Comparison of ENCODE assay signal across 19 mouse cellular contexts in the genomic region with DNA sequence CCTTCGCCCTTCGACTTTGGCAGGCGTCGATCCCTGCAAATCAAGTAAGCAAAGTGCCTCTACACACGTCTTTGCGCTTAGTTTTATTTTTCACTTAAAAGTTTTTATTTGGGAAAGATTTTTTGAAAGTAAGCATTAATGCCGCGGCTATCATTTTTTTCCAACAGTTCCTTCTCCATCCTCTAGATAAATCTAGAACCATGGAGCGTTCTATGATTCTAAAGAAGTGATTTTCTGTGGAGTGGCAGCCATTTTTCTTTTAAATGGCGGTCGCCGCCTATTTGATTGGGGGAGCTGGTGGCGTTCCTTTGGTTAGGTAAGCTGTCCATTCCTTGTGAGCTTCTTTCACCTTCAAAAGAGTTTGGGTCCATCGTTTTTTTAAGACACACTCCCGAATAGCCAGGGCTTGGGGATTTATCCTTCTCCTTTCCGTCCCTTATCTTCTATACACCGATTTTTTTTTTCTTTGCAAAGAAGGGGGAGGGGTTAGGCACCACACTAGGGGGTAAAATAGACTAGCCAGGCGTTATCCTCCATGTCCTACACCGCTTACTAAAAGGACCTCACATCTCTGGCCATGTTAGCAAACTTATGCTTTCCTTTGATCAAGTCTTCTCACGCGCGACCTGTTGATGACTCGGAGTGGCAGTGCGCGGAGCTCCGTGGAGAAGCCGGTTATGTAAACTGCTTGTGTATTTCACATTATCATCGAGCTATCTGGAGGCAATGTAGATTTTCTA. TPM values are rescaled to one million over a fixed set of nuclear protein-coding genes. Genes with fewer than 3 reads are reported as not detected.
DNase-seq lines count a peak whose midpoint lies in the region; ATAC-seq and TF ChIP-seq lines count a peak whose summit lies in the region.
"Had no signal": no experiment of that assay in that cellular context is flagged by ENCODE, and none has a peak within 500 bp of the region (broad histone marks: within the 10 kb centered on the region; RNA-seq: fewer than 3 reads in every experiment).

No protein-coding gene starts in this region.

- peaks cover 100% of the 10 kb centered on the region for H3K27me3 ChIP-seq in forebrain, embryonic 10.5 days (ENCODE audit: poor library complexity, severe bottlenecking)
- H3K27me3 ChIP-seq in forebrain, embryonic 13.5 days, result peaks cover 100% of the 10 kb centered on the region
- peaks cover 80% of the 10 kb centered on the region for H3K27me3 ChIP-seq in hindbrain, postnatal 0 days (ENCODE audit: insufficient read depth, low read length)
- peaks cover 66% of the 10 kb centered on the region for H3K27me3 ChIP-seq in neural tube, embryonic 11.5 days (ENCODE audit: control insufficient read depth, insufficient read depth, low read length)

- H3K4me3 ChIP-seq in forebrain, embryonic 10.5 days, result peak overlapping the region; percentile 33
- H3K4me3 ChIP-seq in forebrain, embryonic 13.5 days, result no peak overlapping the region
- peak overlapping the region; percentile 11; the same call in 1 of the 2 replicates for H3K4me3 ChIP-seq in hindbrain, postnatal 0 days (ENCODE audit: low read length)
- peak overlapping the region; percentile 21 for H3K4me3 ChIP-seq in neural tube, embryonic 11.5 days (ENCODE audit: low read depth, low read length)
- H3K4me3 ChIP-seq: heart, embryonic 10.5 days had no signal

- no peaks in the 10 kb centered on the region for H3K36me3 ChIP-seq in forebrain, embryonic 10.5 days (replicated peaks)
- H3K36me3 ChIP-seq in forebrain, embryonic 13.5 days (ENCODE audit: poor library complexity, severe bottlenecking), result no peaks in the 10 kb centered on the region
- H3K36me3 ChIP-seq in hindbrain, postnatal 0 days (ENCODE audit: insufficient read depth, low read length), result no peaks in the 10 kb centered on the region
- no peaks in the 10 kb centered on the region for H3K36me3 ChIP-seq in neural tube, embryonic 11.5 days (ENCODE audit: control insufficient read depth, insufficient read depth, low read length)
- H3K36me3 ChIP-seq: G1E; heart, embryonic 10.5 days had no signal

- peak; percentile 23 for DNase-seq in forebrain, embryonic 10.5 days (ENCODE audit: extremely low spot score, low spot score)
- DNase-seq in embryo, embryonic 10.5 days (ENCODE audit: low spot score), result peak; percentile 63
- DNase-seq in hindbrain, postnatal 0 days (ENCODE audit: low spot score), result no peak
- no peak for DNase-seq in neural tube, embryonic 11.5 days (ENCODE audit: low spot score)
- DNase-seq in adrenal gland, adult 8-10 months, result no peak
- no peak for DNase-seq in yolk sac, embryonic 10.5 days (ENCODE audit: low spot score)
- DNase-seq in frontal cortex, postnatal 14 days (ENCODE audit: low spot score in 2 of 2), result no peak
- DNase-seq: cerebellum, adult 9-11 months; kidney, postnatal 10 days; layer of hippocampus, postnatal 36 days had no signal

- H3K9me3 ChIP-seq in forebrain, embryonic 10.5 days, result no peaks in the 10 kb centered on the region
- no peaks in the 10 kb centered on the region for H3K9me3 ChIP-seq in forebrain, embryonic 13.5 days (replicated peaks)
- no peaks in the 10 kb centered on the region for H3K9me3 ChIP-seq in hindbrain, postnatal 0 days (ENCODE audit: low read length)
- no peaks in the 10 kb centered on the region for H3K9me3 ChIP-seq in neural tube, embryonic 11.5 days (ENCODE audit: control insufficient read depth, low read length)
- H3K9me3 ChIP-seq: G1E; heart, embryonic 10.5 days had no signal

- H3K9ac ChIP-seq in forebrain, embryonic 13.5 days, result no peak overlapping the region
- no peak overlapping the region for H3K9ac ChIP-seq in hindbrain, postnatal 0 days (replicated peaks; ENCODE audit: low read length)
- no peak overlapping the region for H3K9ac ChIP-seq in neural tube, embryonic 11.5 days (ENCODE audit: low read length)
- H3K9ac ChIP-seq: liver, embryonic 14.5 days had no signal

- ATAC-seq in forebrain, embryonic 13.5 days, result no peak
- ATAC-seq in hindbrain, postnatal 0 days, result no peak
- ATAC-seq in neural tube, embryonic 11.5 days (ENCODE audit: insufficient read depth, low FRiP score, low TSS enrichment), result no peak
- ATAC-seq: activated CD4-positive, CD25-positive, alpha-beta regulatory T cell, adult 4 months had no signal

- peak overlapping the region; percentile 60; the same call in 1 of the 2 replicates for H3K27ac ChIP-seq in forebrain, embryonic 10.5 days
- no peak overlapping the region for H3K27ac ChIP-seq in forebrain, embryonic 13.5 days
- no peak overlapping the region for H3K27ac ChIP-seq in hindbrain, postnatal 0 days
- no peak overlapping the region for H3K27ac ChIP-seq in neural tube, embryonic 11.5 days (ENCODE audit: low read depth, low read length)
- H3K27ac ChIP-seq: heart, embryonic 10.5 days; liver, embryonic 14.5 days had no signal

- no peak overlapping the region for H3K4me2 ChIP-seq in forebrain, embryonic 13.5 days
- H3K4me2 ChIP-seq in hindbrain, postnatal 0 days (ENCODE audit: low read depth, low read length), result peak overlapping the region; percentile 30
- peak overlapping the region; percentile 48 for H3K4me2 ChIP-seq in neural tube, embryonic 11.5 days (ENCODE audit: low read depth)

- H3K4me1 ChIP-seq in forebrain, embryonic 10.5 days, result peaks cover 80% of the 10 kb centered on the region
- H3K4me1 ChIP-seq in forebrain, embryonic 13.5 days, result peaks cover 43% of the 10 kb centered on the region
- H3K4me1 ChIP-seq in hindbrain, postnatal 0 days (ENCODE audit: insufficient read depth, low read length), result no peaks in the 10 kb centered on the region
- H3K4me1 ChIP-seq in neural tube, embryonic 11.5 days (ENCODE audit: control insufficient read depth, insufficient read depth, low read length), result peaks cover 33% of the 10 kb centered on the region

- no peak for TF ChIP-seq CTCF in hindbrain, postnatal 0 days (IDR thresholded peaks at IDR 0.05; ENCODE audit: low read depth)

- WGBS in forebrain, embryonic 10.5 days, result under 1% methylated on average over 28 of the region's 28 CpGs
- WGBS in forebrain, embryonic 13.5 days, result under 1% methylated on average over 28 of the region's 28 CpGs
- 4% methylated on average over 28 of the region's 28 CpGs for WGBS in hindbrain, postnatal 0 days
- WGBS in neural tube, embryonic 11.5 days, result under 1% methylated on average over 28 of the region's 28 CpGs

RNA-seq across cellular contexts. Expression of gene Foxb1, which starts 7.6 kb away (rescaled TPM):
- polyA plus RNA-seq in forebrain, embryonic 10.5 days (2016; fragmentation: Nextera tagmentation; extraction: Ambion mirVana), result 2.4 and 3.4 TPM in 2 replicates
- 1.6 and 3.2 TPM in 2 replicates for polyA plus RNA-seq in forebrain, embryonic 13.5 days (2015; fragmentation: Nextera tagmentation; extraction: Ambion mirVana)
- total RNA-seq in hindbrain, postnatal 0 days (2014; rRNA removed), result 10.0 and 11.4 TPM in 2 replicates
- polyA plus RNA-seq in hindbrain, postnatal 0 days (2015; fragmentation: Nextera tagmentation; extraction: Ambion mirVana), result 5.5 and 5.7 TPM in 2 replicates
- 3.7 and 4.2 TPM in 2 replicates for polyA plus RNA-seq in neural tube, embryonic 11.5 days (2014; fragmentation: Nextera tagmentation; extraction: Ambion mirVana)
- not detected for total RNA-seq in adrenal gland, adult 8-10 months (2022)
- total RNA-seq: G1E; gastrocnemius, adult 8-10 months; layer of hippocampus, postnatal 36 days; megakaryocyte progenitor cell, adult 5-6 weeks; neutrophil, adult 5-6 weeks had no signal
- polyA plus RNA-seq: activated CD4-positive, CD25-positive, alpha-beta regulatory T cell, adult 4 months; G1E; heart, embryonic 10.5 days; liver, embryonic 14.5 days; stomach, embryonic 14.5 days had no signal

Comparison
In these comparisons a context has a peak if more than half of its experiments do, and no peak if none do; other contexts are left out.
1. DNase-seq: peak in forebrain, embryonic 10.5 days (single experiment) and embryo, embryonic 10.5 days (single experiment); none in hindbrain, postnatal 0 days (single experiment), neural tube, embryonic 11.5 days (single experiment), adrenal gland, adult 8-10 months (single experiment), yolk sac, embryonic 10.5 days (single experiment) and frontal cortex, postnatal 14 days (0 of 2).